Mouse (Mus musculus): ENCODE results near the gene Rtel1. TPM values are rescaled to one million over a fixed set of nuclear protein-coding genes. Genes with fewer than 3 reads are reported as not detected.

Rtel1 gene
- total RNA-seq (2023), result 115 TPM

GRCm38 (mm10) chr2:181319248-181320102 is at the start of gene Rtel1:
TSS of gene Rtel1 (plus strand) at chr2:181319739.

GRCm38 (mm10) chr2:181287958-181288350 is 31.6 kb upstream of the Rtel1 start, which contains the start of gene Gmeb2:
TSS of gene Gmeb2 (minus strand) at chr2:181288035.

GRCm38 (mm10) chr2:181314080-181314810 is 5.3 kb upstream of the Rtel1 start, which contains the start of gene Stmn3:
TSS of gene Stmn3 (minus strand) at chr2:181314500.

GRCm38 (mm10) chr2:181364860-181365596 is 45.5 kb downstream of the Rtel1 start, which contains the start of the genes Zgpat and Arfrp1:
TSS of gene Zgpat (plus strand) at chr2:181364928.
TSS of gene Arfrp1 (minus strand) at chr2:181365404.

GRCm38 (mm10) chr2:181379778-181380177 is 60.2 kb downstream of the Rtel1 start, which contains the start of gene Lime1:
TSS of gene Lime1 (plus strand) at chr2:181380078.

Other genes starting within 250 kb of the Rtel1 start
- gene Kcnq2, start 184.4 kb upstream of the Rtel1 start, total RNA-seq (2023), result not detected
- not detected for gene Eef1a2, start 162.7 kb upstream of the Rtel1 start, total RNA-seq (2023)
- 87.7 TPM for gene Ppdpf, start 132.5 kb upstream of the Rtel1 start, total RNA-seq (2023)
- not detected for gene Ptk6, start 117.0 kb upstream of the Rtel1 start, total RNA-seq (2023)
- 0.79 TPM for gene Srms, start 106.6 kb upstream of the Rtel1 start, total RNA-seq (2023)
- not detected for gene Fndc11, start 99.7 kb upstream of the Rtel1 start, total RNA-seq (2023)
- 138 TPM for gene Helz2, start 77.7 kb upstream of the Rtel1 start, total RNA-seq (2023)
- 53.9 TPM for gene Gmeb2, start 31.7 kb upstream of the Rtel1 start, total RNA-seq (2023)
- not detected for gene Stmn3, start 5.2 kb upstream of the Rtel1 start, total RNA-seq (2023)
- 102 TPM for gene Zgpat, start 45.2 kb downstream of the Rtel1 start, total RNA-seq (2023)
- 82.0 TPM for gene Arfrp1, start 45.7 kb downstream of the Rtel1 start, total RNA-seq (2023)
- gene Lime1, start 60.3 kb downstream of the Rtel1 start, total RNA-seq (2023), result 214 TPM
- 0.76 TPM for gene Zbtb46, start 139.7 kb downstream of the Rtel1 start, total RNA-seq (2023)
- not detected for gene Abhd16b, start 173.5 kb downstream of the Rtel1 start, total RNA-seq (2023)
- 94.1 TPM for gene Tpd52l2, start 177.4 kb downstream of the Rtel1 start, total RNA-seq (2023)
- gene Dnajc5, start 200.7 kb downstream of the Rtel1 start, total RNA-seq (2023), result 123 TPM

All from CD4-positive naive resting alpha-beta T cell, adult 76 days (primary cell).